Mouse (Mus musculus) olfactory bulb, adult 2 months (tissue): ENCODE results near the gene Btbd9.

ENCODE experiments used
- CTCF ChIP-seq: fragments of 200-500 bp; IDR thresholded peaks from 2 replicates; pipeline ENCODE4 v1.5.1; 2012; ENCODE audit warnings: low read depth, mild to moderate bottlenecking, low read length, moderate library complexity; ENCODE audit not compliant: insufficient read depth
- POLR2A ChIP-seq: fragments of 200-500 bp; IDR thresholded peaks from 2 replicates; pipeline ENCODE4 v1.6.1; 2012; ENCODE audit warnings: mild to moderate bottlenecking, low read depth, low read length, moderate library complexity; ENCODE audit not compliant: insufficient read depth

DNA sequence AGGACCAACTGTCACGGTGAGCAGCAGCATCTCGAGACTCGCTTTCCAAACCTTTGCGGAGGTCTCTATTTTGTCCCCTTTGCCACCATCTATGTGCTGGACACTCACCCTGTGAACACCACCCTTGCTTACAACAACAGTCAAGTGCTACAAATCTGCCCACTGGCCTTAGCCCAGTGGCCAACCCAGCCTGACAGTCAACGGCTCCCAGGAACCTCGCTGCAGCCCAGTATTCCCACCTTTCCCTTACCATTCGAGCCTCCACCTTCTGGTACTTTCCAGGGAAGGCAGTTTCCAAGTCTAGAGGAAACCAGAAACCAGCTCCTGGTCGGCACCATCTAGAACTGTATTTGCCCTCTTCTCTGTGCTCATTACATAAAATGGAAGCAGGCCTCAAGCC lies 84.7 kb downstream of the Btbd9 start:
- TF ChIP-seq POLR2A, result no peak
- TF ChIP-seq CTCF, result no peak
